Comparison of ENCODE assay signal across 14 mouse cellular contexts in genomic region chr11:87222686-87223085, GRCm38 (mm10).
DNase-seq lines count a peak whose midpoint lies in the region; ATAC-seq and TF ChIP-seq lines count a peak whose summit lies in the region.
"Had no signal": no experiment of that assay in that cellular context is flagged by ENCODE, and none has a peak within 500 bp of the region (broad histone marks: within the 10 kb centered on the region; RNA-seq: fewer than 3 reads in every experiment).

No protein-coding gene starts in this region.

- TF ChIP-seq POLR2A in liver, adult 2 months (IDR thresholded peaks at IDR 0.05; ENCODE audit: extremely low read depth, insufficient read depth, low read length) = no peak

- no peak for TF ChIP-seq CTCF in liver, adult 2 months (IDR thresholded peaks at IDR 0.05; ENCODE audit: low read depth, low read length)

- H3K79me2 ChIP-seq in liver, adult 2 months (ENCODE audit: control insufficient read depth, insufficient read depth, low read length) = no peaks in the 10 kb centered on the region

- H3K27ac ChIP-seq in liver, adult 2 months (replicated peaks; ENCODE audit: insufficient read depth, low read depth, low read length) = no peak overlapping the region
- H3K27ac ChIP-seq in liver, embryonic 11.5 days (ENCODE audit: low read depth, low read length) = no peak overlapping the region
- H3K27ac ChIP-seq: forebrain, embryonic 13.5 days; liver, embryonic 12.5 days; lung, embryonic 15.5 days had no signal

- peaks cover 8% of the 10 kb centered on the region for H3K36me3 ChIP-seq in liver, adult 2 months (ENCODE audit: control insufficient read depth, insufficient read depth, low read length)
- peaks cover 2% of the 10 kb centered on the region; the same call in 1 of the 2 replicates for H3K36me3 ChIP-seq in liver, embryonic 11.5 days (ENCODE audit: control insufficient read depth, insufficient read depth, low read length)

- DNase-seq in cerebellum, adult 11-12 months = peak; percentile 12
- DNase-seq in liver, adult 2 months (ENCODE audit: extremely low read depth, low read depth, low spot score) = peak; percentile 19
- no peak for DNase-seq in liver, embryonic 11.5 days (ENCODE audit: low spot score)
- peak; percentile 21 for DNase-seq in cerebellum, adult 9-11 months
- DNase-seq in kidney, postnatal 25 days = peak; percentile 44 to 48
- DNase-seq: gastrocnemius, postnatal 36 days; right cerebral cortex, adult 18-20 months had no signal

- WGBS in liver, adult 2 months = 77% methylated on average over 3 of the region's 3 CpGs
- 87% methylated on average over 3 of the region's 3 CpGs for WGBS in liver, embryonic 11.5 days

- no peak overlapping the region for H3K4me2 ChIP-seq in liver, embryonic 11.5 days
- H3K4me2 ChIP-seq: forebrain, embryonic 13.5 days; heart, embryonic 12.5 days; liver, embryonic 12.5 days; lung, embryonic 15.5 days had no signal

- no peaks in the 10 kb centered on the region for H3K9me3 ChIP-seq in liver, embryonic 11.5 days (ENCODE audit: control insufficient read depth, low read length)
- H3K9me3 ChIP-seq: forebrain, embryonic 13.5 days; heart, embryonic 12.5 days; liver, embryonic 12.5 days; lung, embryonic 15.5 days had no signal

- no peaks in the 10 kb centered on the region for H3K27me3 ChIP-seq in liver, adult 2 months (ENCODE audit: control insufficient read depth, insufficient read depth, low read length)
- no peaks in the 10 kb centered on the region for H3K27me3 ChIP-seq in liver, embryonic 11.5 days (replicated peaks; ENCODE audit: control insufficient read depth, insufficient read depth, low read length)
- H3K27me3 ChIP-seq: forebrain, embryonic 13.5 days; heart, embryonic 12.5 days; liver, embryonic 12.5 days; lung, embryonic 15.5 days had no signal

- H3K4me3 ChIP-seq in liver, adult 2 months (ENCODE audit: insufficient read depth, low read depth, low read length) = no peak overlapping the region
- H3K4me3 ChIP-seq in liver, embryonic 11.5 days (ENCODE audit: low read depth, low read length) = no peak overlapping the region
- H3K4me3 ChIP-seq: forebrain, embryonic 13.5 days; heart, embryonic 12.5 days; liver, embryonic 12.5 days; lung, embryonic 15.5 days had no signal

- no peaks in the 10 kb centered on the region for H3K4me1 ChIP-seq in liver, adult 2 months (ENCODE audit: control insufficient read depth, insufficient read depth, low read length)
- H3K4me1 ChIP-seq in liver, embryonic 11.5 days (replicated peaks; ENCODE audit: control insufficient read depth, insufficient read depth, low read length) = no peaks in the 10 kb centered on the region
- H3K4me1 ChIP-seq: forebrain, embryonic 13.5 days; heart, embryonic 12.5 days; liver, embryonic 12.5 days had no signal

- no peak overlapping the region for H3K9ac ChIP-seq in liver, adult 2 months (ENCODE audit: low read depth, low read length)
- H3K9ac ChIP-seq in liver, embryonic 11.5 days (ENCODE audit: low read depth, low read length) = no peak overlapping the region
- H3K9ac ChIP-seq: forebrain, embryonic 13.5 days; heart, embryonic 12.5 days; liver, embryonic 12.5 days; lung, embryonic 15.5 days had no signal

- ATAC-seq in cerebellum, adult (ENCODE audit: insufficient number of reproducible peaks, low FRiP score, low TSS enrichment) = no peak; the same call in 1 of the 2 replicates
- ATAC-seq in liver, embryonic 11.5 days (replicated peaks; ENCODE audit: low FRiP score) = no peak
- ATAC-seq in erythroblast, adult 5-6 weeks (replicated peaks; ENCODE audit: low FRiP score, poor library complexity, severe bottlenecking) = no peak
- ATAC-seq: forebrain, embryonic 13.5 days; liver, embryonic 12.5 days; midbrain, embryonic 16.5 days had no signal
